Mouse (Mus musculus): Measurements from ENCODE around the gene Sufu.
A peak's percentile ranks its signal among the peaks of the same experiment; 100 is the strongest.

Gene Sufu

DNA sequence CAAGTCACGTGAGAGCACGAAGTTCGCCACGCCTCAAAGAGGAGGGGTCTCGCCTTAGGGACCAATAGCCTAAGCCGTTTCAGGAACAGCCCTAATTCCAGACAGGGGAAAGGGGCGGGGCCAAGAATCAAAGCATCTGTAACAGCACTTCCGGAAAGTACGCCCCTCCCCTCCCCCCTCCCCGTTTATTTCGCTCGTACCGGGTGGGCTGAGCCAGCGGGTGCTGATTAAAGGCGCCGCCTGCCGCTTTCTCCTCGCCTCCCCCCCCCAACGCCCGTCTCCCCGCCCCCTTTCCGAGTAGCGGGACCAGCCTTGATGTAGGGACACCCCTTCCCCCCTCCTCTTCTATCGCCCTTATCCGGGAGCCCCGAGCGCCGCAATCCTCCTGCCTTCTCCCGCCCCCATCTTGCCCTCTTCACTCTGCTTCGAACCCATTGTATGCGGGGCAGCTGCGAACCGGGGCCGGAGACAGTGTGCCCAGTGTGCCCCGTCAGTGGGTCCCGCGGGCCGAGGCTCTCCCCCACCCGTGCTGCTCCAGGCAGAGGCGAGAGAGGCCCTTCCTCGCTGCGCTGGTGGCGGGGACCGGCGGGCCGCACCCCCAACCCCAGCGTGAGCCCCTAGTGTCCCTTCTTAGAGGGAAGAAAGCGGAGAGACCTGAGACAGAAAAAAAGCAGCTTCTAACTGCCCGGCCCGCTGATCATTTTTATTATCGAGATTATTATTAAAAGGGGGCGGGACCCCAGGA, 103.3 kb downstream of the Sufu start:
- DNase-seq (ENCODE audit: low spot score), result peak; percentile 89

DNA sequence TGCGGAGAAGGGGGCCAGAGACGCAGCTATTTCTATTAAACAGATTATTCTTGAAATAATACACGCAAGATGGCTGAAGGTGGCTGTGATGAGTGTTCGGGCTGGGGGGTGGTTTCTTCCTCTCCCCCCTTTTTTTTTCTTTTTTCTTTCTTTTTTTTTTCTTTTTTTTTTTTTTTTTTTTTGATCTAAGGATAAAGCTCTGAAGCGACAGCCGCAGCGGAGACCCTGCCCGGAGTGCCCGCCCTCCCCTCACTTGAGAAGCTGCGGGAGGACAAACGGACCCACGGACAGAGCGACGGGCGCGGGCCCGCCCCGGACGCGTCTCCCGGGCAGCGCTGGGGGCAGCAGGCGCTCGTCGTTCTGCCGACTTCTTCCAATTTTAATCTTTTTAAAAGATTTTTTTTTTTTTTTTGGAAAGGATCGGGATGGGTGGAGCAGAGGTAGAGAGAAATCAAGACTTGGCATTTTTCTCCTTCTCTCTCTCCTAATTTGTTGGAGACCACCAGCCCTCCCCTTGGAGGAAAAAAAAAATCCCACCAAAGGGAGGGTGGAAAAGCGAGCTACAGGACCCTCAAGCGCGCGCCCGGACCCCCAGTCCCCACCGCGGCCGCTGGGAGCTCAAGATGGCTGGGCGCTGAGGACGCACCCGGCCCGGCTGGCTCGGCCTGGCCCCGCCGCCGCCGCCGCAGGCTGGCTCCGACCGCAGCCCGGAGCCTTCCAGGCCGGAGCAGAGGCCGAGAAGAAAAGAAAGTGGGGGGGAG, 104.1 kb downstream of the Sufu start:
- no peak for DNase-seq (ENCODE audit: low spot score)

DNA sequence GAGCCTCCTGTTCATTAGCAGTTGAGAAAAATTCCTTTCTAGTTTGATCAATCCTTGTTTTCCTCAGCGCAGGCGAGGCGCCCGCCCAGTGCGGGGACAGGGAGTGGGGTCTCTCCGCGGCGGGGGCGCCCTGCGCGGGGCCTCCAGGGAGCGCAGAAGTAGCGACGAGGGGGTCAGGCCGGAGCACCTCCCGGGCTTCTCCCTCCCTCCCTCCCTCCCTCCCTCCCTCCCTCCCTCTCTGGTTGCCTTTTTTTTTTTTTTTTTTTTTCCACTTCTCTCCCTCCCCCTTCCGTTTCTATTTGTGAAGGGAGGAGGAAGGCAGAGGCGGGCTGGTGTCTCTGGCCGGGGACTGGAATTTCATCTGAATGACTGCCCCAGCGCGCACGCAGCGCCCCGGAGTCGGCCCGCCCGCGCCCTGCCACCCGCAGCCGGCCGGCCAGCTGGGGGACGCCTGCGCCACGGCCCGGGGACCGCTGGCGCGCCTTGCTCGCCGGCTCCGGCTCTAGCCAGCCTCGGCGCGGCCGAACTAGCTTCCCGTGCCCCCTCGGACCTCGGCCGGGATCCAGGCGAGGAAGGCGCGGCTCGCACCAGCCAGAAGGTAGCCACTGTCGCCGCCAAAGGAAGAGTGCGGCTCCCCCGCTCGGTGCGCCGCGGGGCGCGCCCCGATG, 104.8 kb downstream of the Sufu start, which contains the start of gene Trim8:
TSS of gene Trim8 (plus strand) at position 302 of the 668 bp plus-strand sequence.
- DNase-seq (ENCODE audit: low spot score), result peak; percentile 75

DNA sequence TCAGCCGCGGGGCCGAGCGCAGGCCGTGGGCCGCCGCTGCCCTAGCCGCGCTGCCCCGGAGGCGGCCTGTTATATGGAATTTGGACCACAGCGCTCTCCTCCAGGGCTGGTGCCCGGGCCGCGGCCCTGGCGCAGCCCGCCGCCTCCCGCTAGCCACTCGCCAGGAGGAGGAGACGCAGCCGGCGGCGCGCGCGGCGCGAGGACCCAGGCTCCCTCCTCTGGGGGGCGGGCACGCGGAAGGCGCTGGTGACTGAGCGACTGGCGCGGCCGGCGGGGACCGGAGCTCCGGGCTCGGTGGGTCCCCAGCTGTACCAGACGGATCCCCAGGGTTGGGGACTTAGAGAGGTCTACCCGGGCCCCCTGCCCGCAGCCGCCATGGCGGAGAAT, 105.4 kb downstream of the Sufu start:
- peak; percentile 62 for DNase-seq (ENCODE audit: low spot score)

DNA sequence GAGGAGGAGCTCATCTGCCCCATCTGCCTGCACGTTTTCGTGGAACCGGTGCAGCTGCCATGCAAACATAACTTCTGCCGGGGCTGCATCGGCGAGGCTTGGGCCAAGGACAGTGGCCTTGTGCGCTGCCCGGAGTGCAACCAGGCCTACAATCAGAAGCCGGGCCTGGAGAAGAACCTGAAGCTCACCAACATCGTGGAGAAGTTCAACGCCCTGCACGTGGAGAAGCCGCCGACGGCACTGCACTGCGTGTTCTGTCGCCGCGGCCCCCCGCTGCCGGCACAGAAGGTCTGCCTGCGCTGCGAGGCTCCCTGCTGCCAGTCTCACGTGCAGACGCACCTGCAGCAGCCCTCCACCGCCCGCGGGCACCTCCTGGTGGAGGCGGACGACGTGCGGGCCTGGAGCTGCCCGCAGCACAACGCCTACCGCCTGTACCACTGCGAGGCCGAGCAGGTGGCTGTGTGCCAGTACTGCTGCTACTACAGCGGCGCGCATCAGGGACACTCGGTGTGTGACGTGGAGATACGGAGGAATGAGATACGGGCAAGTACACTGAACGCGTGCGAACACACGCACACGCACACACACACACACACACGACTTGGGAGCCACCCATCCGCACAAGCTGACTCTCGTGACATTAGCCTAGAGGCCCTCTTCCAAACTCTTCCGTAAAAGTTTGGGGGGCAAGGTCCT, 105.9 kb downstream of the Sufu start:
- peak; percentile 72 for DNase-seq (ENCODE audit: low spot score)

DNA sequence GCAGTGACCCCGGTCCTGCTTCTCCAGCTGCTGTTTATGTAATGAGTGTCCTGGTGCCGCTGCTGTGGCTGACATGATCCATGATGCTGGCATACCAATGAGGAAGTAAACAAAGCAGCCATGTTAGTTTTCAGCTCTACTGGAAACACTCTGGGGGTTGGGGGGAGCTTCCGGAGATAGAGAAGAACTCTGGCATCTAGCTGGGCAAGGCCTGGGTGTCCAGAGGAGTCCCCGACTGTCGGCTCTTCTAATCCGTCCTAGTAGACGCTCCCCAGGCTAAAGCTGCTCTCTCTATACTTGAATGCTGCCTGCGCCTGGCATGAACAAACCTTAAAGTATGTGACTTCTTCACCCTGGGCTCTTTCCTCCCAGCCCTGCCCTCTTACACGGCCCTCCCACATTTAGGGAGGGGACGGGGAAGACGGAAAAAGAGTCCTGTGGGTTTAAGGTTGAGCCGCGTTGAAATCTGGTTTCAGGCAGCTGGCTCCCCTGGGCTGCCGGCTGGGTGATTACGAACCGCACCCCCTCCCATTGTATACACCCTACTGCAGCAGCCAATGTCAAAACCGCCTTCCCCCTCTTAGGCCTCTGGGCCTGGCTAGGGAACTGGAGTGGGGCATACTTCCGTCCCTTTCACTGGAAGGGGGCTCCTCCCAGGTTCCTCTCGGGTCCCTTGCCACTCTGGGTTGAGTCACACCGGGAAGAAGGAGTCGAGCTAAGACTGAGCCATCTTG, 106.8 kb downstream of the Sufu start:
- DNase-seq (ENCODE audit: low spot score), result peak; percentile 61

DNA sequence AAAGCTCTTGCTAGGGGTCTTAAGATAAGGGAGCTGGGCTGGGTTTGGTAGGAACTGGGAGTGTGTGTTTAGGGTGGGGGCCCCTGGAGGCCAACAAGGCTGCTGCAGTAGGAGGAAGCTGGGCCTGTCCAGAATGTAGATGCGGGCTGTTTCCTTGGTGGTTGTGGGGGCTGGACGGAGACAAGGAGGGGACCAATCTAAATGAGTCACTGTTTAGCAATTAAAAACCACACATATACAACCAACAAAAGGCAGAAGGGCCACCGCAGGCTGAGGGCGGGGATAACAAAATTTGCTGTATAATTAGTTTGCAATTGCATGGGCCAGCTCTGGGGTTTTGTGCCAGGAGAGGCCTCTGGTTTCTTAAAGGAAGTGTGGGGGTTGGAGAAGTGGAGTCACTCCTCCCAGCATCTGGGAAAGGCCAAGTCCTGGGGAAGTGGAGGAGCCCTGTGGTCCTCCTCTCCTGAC, 107.4 kb downstream of the Sufu start:
- DNase-seq (ENCODE audit: low spot score), result no peak

DNA sequence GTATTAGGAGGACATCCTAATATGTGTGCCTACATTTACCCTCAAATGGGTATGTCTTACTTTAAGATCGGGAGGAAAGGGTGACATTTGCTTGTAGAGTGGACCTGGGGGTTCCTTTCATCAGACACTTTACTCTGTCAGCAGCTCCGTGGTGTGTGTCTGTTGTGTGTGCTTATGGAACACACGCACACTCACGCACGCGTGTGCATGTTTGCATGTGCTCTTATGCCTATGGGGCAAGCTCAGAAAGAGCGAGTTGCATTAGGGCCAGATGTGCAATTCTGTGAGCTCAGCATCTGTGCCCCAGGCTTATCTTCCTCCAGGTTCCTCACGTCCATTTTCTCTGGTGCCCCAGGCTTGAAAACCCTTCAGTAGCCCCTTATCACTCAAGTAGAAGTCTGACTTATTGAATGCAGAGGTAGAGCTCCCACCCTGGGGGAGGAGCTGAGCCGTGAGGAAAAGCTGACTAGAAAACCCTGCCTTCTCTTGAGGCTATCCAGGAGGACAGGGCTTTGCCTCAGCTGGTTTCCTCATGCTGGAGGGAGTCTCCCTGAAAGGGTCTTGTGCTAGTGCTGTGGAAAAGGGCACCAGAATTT, 108.2 kb downstream of the Sufu start:
- DNase-seq (ENCODE audit: low spot score), result no peak

DNA sequence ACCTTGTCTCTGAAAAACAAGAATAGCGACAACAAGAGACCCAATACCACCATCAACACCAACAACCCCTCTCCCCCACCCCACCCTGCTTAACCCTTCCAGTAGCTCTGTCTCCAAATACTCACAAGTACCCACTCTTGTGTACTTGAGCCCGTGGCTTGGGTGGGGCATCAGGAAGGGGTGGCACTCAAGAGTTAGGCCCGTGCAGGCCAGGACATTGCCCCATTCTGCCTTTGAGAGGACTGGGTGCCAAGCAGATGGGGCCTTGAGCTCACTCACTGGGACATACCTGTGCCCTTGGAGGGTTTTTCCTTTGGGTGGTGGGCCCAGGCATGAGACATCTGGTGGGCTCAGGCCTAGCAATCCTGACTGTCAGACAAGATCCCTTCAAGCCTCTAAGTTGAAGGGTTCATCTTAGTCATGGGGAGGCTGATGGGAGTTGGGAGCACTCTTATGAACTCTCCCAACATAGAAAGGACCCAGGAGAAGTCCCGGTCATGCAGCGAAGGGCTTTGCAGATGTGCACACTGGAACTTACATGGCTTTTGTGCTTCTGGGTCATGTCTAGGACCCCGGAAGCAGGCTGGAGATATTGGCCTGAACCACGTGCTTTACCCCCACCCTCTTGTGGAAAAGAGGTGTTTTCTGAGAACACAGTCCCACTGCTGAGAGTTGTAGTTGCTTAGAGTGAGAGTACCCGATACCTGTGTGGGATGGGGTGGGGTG, 109.1 kb downstream of the Sufu start:
- DNase-seq (ENCODE audit: low spot score), result no peak

DNA sequence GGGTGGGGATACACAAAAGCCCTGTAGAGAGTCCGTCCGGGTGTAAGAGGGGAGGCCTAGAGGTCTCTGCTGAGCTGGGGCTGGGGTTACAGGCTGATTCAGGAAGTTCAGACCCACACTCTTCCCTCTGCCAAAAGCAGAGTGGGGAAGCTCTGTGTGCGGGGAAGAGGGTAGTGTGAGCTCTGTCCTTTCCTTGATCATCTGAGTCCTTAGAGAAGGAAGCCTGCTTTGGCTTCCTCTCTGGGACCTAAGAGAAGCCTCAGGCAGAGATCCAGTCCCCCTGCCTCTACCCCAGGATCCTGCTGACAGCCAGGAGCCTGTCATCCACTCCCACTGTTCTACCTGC, 109.6 kb downstream of the Sufu start:
- DNase-seq (ENCODE audit: low spot score), result no peak

DNA sequence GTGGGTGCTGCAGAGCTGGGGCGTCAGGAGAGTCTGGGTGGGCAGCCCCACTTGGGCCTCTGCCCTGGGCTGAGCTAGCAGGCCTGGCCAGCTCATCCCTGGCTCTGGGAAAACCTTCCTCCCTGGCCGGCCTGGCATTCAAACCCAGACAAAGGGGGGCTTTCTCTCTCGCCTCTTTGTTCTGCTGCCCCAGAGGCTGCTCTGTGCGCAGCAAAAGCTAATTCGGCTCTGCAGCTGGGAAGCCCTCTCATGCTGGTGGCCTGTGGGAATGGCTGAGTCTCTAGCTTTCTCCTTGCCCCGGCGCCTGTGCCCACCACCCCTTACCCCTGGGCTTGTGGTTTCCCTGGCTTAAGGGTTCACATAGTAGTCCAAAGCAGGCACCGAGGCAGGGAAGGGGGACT, 110.5 kb downstream of the Sufu start:
- no peak for DNase-seq (ENCODE audit: low spot score)

DNA sequence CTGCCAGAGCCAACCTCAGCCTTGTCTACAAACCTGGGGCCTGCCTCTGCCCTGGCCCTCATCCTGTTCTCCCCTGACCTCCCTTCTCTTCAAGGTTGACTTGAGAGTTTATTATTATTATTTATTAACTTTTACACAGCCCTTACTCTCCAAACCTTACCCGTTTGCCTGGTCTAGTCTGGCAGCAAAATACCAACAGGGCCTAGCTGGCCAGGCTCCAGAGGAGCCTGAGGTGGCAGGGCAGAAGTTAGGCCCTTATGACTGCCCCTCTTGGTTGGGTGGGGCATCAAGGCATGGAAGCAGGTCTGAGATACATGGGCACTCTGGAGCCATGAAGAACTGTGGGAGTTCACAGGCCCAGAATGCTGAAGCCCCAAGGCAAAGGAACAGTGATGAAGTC, 111.1 kb downstream of the Sufu start:
- no peak for DNase-seq (ENCODE audit: low spot score)

DNA sequence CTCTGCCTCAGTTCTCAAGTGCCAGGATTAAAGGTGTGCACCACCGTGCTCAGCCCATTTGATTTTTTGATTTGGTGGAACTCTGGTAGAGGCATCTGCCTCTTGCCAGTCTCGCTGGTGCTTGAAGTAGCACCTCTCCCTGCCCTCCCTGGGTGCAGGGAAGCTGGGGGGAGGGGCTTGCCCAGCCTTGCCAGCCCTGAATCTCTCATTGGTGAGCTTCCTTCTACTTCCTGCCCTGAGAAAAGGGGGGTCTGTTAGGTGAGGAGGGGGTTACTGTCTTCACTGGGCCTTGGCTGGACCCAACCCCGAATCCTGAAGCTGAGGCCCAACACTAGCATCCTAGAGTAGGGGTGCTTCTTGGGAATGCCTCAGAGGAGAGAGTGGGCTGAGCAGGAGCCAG, 112.0 kb downstream of the Sufu start:
- no peak for DNase-seq (ENCODE audit: low spot score)

DNA sequence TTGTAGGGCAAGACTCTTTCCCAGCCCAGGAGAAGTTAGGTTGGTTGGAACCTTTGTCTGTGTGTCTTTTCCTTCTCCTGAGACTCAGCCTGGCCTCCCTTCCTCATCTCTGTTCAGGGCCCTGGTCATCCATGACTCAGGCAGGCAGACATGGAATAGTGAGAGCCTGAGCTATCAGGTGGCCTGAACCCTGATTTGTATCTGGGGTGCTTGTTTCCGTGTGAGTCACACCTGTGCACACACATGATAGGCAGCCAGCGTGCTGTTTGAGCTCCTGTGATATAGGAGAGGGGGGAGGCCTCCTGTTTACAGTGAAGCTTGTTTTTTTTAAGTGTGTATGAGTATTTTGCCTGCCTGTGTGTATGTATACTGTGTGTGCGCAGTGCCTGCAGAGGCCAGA, 112.5 kb downstream of the Sufu start:
- DNase-seq (ENCODE audit: low spot score), result no peak

DNA sequence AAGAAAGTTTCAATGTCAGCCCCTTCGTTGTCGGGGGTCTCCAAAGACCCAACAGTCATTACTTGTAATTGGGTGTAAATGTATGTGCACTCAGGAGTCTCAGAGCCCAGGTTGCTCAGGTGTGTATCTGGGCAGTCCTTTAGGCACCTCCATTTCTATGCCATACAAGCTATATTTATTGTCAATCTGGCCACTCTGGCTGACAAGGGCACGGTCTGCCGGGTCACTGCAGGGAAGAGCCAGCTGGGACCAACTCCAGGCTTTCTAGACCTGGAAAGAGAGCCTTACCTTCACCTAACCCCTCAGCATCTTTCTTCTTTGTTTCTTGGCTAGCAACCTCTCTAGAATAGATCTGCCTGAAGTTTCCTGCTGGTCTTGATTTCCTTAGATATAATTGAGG, 113.0 kb downstream of the Sufu start:
- DNase-seq (ENCODE audit: low spot score), result no peak

DNA sequence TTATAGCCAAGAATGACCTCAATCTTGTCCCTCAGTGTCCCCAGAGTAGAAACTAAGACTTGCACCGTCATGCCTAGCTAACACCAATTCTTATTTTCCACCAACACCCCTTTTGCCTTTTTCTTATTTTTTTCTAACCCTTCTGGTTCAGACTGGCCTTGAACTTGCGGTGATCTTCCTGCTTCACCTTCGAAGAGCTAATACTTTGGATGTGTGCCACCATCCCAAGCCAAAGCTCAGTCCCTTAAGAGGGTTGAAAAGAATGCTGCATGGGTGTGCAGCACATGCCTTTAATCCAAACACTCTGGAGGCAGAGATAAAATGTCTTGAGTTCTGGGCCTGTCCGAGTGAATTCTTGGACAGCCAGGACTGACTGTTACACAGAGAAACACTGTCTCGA, 113.7 kb downstream of the Sufu start:
- no peak for DNase-seq (ENCODE audit: low spot score)

DNA sequence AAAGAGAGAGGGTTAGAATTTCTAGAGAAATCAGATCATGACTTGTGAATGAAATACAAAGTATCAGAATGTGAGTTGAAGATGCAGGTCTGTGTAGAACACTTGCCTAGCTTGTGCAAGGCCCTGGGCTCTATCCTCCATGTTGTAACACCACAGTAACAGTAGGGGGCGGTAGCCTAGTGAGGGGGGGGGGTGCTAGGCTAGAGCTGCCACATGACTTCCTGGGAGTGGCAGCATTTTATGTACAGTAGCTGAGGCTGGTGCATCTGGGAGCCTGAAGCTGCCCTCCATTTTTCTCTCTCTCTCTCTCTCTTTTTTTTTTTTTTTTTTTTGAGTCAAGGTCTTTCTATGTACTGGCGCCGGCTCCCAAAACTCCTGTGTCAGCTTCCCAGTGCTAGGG, 114.1 kb downstream of the Sufu start:
- DNase-seq (ENCODE audit: low spot score), result no peak

DNA sequence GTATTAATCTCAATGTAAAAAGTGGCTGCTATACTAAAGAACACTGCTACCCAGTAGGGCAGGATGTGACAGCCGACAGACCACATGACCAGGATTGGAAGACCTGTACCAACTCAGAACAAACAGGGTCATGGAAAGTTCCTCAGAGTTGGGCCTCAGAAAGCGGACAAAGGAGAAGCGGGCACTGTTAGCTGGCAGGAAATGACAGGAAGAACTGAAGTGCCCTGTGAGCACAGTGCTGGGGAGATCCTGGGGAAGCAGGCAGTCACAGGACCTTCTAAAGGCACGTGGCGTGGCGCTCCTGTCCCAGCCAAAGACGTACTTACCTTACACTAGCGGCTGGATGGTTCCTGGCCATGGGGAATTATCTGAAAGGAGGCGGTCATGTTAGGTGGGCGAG, 114.6 kb downstream of the Sufu start:
- DNase-seq (ENCODE audit: low spot score), result no peak

DNA sequence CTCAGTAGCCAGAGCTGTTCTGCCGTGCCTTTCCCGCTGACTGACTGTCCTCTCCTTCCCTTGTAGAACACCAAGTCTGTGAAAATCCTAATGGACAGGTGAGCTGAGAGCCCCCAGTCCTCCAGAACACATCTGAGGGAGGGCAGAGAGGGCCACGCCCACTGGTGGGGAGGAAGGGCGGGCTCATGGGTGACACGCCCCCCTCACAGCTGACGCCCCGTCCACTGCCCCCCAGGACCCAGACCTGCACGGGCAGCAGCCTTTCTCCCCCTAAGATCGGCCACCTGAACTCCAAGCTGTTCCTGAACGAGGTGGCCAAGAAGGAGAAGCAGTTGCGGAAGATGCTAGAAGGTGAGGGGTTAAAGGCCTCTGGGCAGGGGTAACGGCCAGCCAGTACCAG, 117.7 kb downstream of the Sufu start:
- DNase-seq (ENCODE audit: low spot score), result no peak

DNA sequence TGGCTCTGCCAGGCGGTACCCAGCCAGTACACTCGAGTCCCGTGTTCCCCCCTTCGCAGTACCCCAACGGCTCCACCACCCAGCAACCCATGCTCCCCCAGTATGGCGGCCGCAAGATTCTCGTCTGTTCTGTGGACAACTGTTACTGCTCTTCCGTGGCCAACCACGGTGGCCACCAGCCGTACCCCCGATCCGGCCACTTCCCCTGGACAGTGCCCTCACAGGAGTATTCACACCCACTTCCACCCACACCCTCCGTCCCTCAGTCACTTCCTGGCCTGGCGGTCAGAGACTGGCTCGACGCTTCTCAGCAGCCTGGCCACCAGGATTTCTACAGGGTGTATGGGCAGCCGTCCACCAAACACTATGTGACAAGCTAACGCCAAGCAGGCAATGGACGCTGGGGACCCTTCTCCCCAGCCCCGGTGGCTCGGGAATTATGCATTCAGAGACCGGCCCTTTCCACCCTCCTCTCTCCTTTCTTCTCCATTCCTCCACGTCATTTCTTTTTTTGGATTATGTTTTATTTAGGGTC, 118.7 kb downstream of the Sufu start:
- DNase-seq (ENCODE audit: low spot score), result no peak
